In genomic region chr15:88837199-88837932, GRCm38 (mm10) we compare ENCODE assay signal across 7 mouse cellular contexts. TPM values are rescaled to one million over a fixed set of nuclear protein-coding genes. Genes with fewer than 3 reads are reported as not detected.
DNase-seq lines count a peak whose midpoint lies in the region; ATAC-seq and TF ChIP-seq lines count a peak whose summit lies in the region.

No protein-coding gene starts in this region.

- under 1% methylated on average over 39 of the region's 39 CpGs for WGBS in forebrain, embryonic 13.5 days

- DNase-seq in adipocyte (ENCODE audit: low spot score) = peak; percentile 93
- peak; percentile 77 for DNase-seq in layer of hippocampus, adult 9-11 months
- peak; percentile 87 for DNase-seq in lung, postnatal 25 days (ENCODE audit: low spot score)
- peak; percentile 39 to 42 for DNase-seq in right cerebral cortex, adult 2 months (ENCODE audit: low spot score in 2 of 2)

- ATAC-seq in forebrain, embryonic 13.5 days = peak; percentile 70
- ATAC-seq in hematopoietic stem cell, adult 5-6 weeks (replicated peaks in 1 of 2; ENCODE audit: insufficient read depth in 1 of 2, low FRiP score in 2 of 2, low TSS enrichment in 1 of 2, low read depth in 1 of 2, poor library complexity in 2 of 2, severe bottlenecking in 2 of 2) = peak; percentile 68 to 77

- no peaks in the 10 kb centered on the region for H3K9me3 ChIP-seq in E14TG2a.4 (ENCODE audit: low read length)
- H3K9me3 ChIP-seq in forebrain, embryonic 13.5 days (replicated peaks) = no peaks in the 10 kb centered on the region

- no peaks in the 10 kb centered on the region for H3K27me3 ChIP-seq in E14TG2a.4 (ENCODE audit: insufficient read depth, low read length)
- no peaks in the 10 kb centered on the region for H3K27me3 ChIP-seq in forebrain, embryonic 13.5 days

- peaks cover 75% of the 10 kb centered on the region for H3K4me1 ChIP-seq in E14TG2a.4 (replicated peaks; ENCODE audit: low read depth, low read length)
- peaks cover 26% of the 10 kb centered on the region for H3K4me1 ChIP-seq in forebrain, embryonic 13.5 days

- no peak for TF ChIP-seq CTCF in E14TG2a.4 (conservative IDR thresholded peaks at IDR 0.05; ENCODE audit: low read length)

- H3K9ac ChIP-seq in forebrain, embryonic 13.5 days = peak overlapping the region; percentile 65

- peaks cover 26% of the 10 kb centered on the region for H3K36me3 ChIP-seq in E14TG2a.4 (ENCODE audit: insufficient read depth, low read length)
- H3K36me3 ChIP-seq in forebrain, embryonic 13.5 days (ENCODE audit: poor library complexity, severe bottlenecking) = no peaks in the 10 kb centered on the region

- peak overlapping the region; percentile 81 for H3K4me2 ChIP-seq in forebrain, embryonic 13.5 days

- H3K27ac ChIP-seq in forebrain, embryonic 13.5 days = peak overlapping the region; percentile 14; the same call in 1 of the 2 replicates

- peak overlapping the region; percentile 79 for H3K4me3 ChIP-seq in E14TG2a.4 (replicated peaks; ENCODE audit: low read length)
- H3K4me3 ChIP-seq in forebrain, embryonic 13.5 days = peak overlapping the region; percentile 48

RNA-seq across cellular contexts. Expression of gene Creld2, which starts 17.9 kb away (rescaled TPM):
- 62.2 and 63.6 TPM in 2 replicates for polyA plus RNA-seq in forebrain, embryonic 13.5 days (2015; fragmentation: Nextera tagmentation; extraction: Ambion mirVana)
- 53.3 and 53.6 TPM in 2 replicates for total RNA-seq in hematopoietic stem cell, adult 5-6 weeks (2017)

RNA-seq across cellular contexts. Expression of gene Alg12, which starts 18.2 kb away (rescaled TPM):
- polyA plus RNA-seq in forebrain, embryonic 13.5 days (2015; fragmentation: Nextera tagmentation; extraction: Ambion mirVana) = 7.6 and 9.5 TPM in 2 replicates
- 4.6 and 7.1 TPM in 2 replicates for total RNA-seq in hematopoietic stem cell, adult 5-6 weeks (2017)

RNA-seq across cellular contexts. Expression of gene Pim3, which starts 24.6 kb away (rescaled TPM):
- polyA plus RNA-seq in forebrain, embryonic 13.5 days (2015; fragmentation: Nextera tagmentation; extraction: Ambion mirVana) = 42.7 and 49.4 TPM in 2 replicates
- 11.9 and 18.3 TPM in 2 replicates for total RNA-seq in hematopoietic stem cell, adult 5-6 weeks (2017)

Comparison
In these comparisons a context has a peak if more than half of its experiments do, and no peak if none do; other contexts are left out.
1. Peak in every context shown above with its lines: DNase-seq, ATAC-seq, H3K4me3 ChIP-seq and H3K27ac ChIP-seq.
2. DNase-seq: peak in every context shown above with its lines; median percentile 93 in adipocyte; 87 in lung, postnatal 25 days; 77 in layer of hippocampus, adult 9-11 months; 40 in right cerebral cortex, adult 2 months.